Mouse (Mus musculus) c-Kit-negative CD71-positive TER-119-positive erythroid progenitor cells, embryonic 14.5 days (primary cell): ENCODE measurements around the gene Olfr531.

ENCODE experiments used
- DNase-seq: peaks from one replicate; pipeline ENCODE4 v3.0.0-alpha.2; 2013; ENCODE audit warnings: low read depth, low spot score

Gene Olfr531

DNA sequence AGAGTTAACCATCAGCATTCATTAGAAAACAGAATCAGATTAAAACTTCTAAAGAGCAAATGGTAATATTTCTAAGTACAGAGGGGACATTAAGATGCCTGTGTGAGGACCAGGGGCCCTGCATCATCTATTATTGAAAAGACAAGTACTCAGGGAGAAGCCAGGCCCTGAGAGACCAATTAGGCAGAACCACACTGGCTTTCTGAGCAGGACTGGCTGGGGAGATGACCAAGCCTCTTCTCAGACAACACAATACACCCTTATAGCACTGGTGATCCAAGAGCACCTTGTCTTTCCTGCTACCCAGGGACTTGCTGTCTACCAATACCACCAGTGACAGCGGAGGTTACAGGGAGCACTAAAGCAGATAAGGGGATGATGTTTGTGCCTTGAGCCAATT, at the start of gene Olfr531:
Gene Olfr531, minus strand, starts transcription at position 101 of the 400 bp plus-strand sequence.
- DNase-seq: no peak

DNA sequence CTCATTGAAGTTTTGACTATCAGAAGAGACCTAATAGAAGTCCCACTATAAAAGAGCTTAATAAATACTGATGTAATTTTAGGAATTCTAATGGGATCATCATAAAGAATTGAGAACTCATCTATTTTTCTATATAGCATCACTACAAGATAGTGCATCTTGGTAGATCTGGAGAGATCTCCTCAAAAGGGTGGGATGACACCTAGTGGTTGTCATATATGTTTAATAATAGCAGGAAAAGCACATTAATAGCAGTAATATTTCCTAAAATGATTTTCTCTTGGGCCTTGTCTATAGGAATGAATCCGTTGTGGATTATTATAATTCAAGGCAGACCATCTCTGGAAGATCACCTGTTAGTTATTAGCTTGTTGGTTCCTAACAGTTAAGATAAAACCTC, 40.4 kb upstream of the Olfr531 start:
- DNase-seq: no peak

DNA sequence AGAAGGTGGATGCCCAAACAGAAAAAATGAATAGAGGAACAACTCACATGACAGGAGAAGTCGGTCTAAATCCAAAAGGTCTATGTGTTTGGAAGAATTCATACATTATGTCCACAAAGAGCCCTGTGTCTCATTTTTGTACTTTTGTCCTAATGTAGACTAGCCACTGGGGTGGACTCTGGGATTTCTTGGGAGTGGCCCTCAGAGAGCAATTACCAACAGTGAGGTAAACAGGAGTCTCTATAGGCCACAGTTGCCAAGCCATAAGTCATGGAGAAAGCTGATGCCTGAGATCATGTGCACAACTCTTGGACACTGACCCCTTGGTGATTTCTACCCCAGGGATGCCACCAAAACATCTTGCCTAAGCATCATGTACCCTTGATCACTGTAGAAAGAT, 18.8 kb upstream of the Olfr531 start, which contains the start of gene Olfr532:
Gene Olfr532, minus strand, starts transcription at position 101 of the 400 bp plus-strand sequence.
- DNase-seq: no peak

DNA sequence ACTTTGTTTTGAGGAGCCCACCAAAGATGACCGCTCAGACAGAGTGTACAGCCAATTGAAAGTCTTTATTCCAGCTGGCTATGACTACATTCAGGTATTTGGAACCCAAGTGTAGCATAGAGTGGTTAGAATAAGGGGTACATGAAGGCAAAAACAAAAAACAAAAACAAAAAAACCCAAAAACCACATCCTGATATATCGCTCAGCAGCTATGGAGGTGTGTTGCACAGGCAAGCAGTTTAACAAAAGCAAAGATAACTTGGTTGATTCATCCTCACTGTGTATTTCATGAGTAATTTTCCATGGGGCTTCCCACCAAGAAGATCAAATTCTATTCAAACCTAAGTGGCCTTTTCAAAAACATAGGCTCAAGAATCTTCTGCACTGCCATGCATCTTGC, 25.8 kb downstream of the Olfr531 start:
- no peak for DNase-seq

DNA sequence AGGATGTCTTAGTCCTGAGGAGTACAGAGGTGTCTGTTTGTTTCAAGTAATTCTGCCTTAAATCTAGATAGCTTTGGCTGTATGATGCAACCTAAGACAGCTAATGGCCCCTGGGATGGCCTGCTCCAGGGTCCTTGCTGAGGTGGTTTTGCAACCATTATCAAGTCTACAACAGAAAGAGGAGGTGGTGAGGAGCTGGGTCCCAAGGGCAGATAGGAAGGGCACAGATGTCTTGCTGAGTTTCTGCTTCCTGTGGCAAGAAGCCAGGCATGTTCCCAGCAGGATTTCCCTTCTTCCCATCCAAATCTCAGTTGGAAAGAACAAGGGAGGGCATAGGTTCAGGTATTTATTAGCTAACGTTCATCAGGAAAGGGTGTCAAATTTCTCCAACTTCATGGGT, 26.5 kb downstream of the Olfr531 start, which contains the start of gene Olfr530:
Gene Olfr530, minus strand, starts transcription at position 101 of the 400 bp plus-strand sequence.
- no peak for DNase-seq

DNA sequence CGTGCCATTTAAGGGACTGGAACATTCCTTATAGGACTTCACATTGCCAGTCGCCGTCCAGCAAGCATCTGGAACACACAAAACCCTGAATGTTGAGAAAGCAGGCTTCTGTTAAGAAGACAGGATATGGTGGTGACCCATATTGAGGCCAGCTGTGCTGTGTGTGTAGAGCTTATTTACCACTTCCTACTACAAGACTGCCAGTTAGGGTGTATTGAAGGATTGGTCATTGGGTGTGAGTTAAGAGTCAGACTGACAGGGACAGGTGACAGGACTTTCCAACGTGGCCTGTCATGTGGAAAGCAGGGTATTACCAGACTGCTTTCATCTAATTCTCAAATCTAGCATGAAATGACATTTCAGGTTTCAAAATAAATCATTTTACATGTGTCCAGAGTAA, 28.4 kb downstream of the Olfr531 start:
- no peak for DNase-seq

DNA sequence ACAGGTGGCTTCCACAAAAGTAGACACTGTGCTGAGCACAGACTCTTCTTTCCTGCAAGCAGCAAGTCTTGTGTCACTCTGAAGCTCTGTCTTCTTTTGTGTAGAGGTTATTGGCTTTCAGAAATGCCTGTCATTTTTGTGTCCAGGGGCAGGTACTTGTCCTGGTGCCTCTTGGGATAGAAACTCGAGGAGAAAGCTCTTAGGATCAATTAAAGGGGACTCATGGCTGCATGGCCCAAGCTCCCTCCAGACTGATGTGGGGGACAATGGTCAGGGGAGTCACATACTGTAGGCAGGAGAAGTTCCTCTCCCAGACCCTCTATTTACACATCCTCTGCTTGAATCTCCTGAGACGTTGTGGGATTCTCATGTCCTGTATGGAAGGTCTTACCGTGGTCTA, 41.1 kb downstream of the Olfr531 start, which contains the start of gene Olfr60:
Gene Olfr60, minus strand, starts transcription at position 101 of the 400 bp plus-strand sequence.
- DNase-seq: no peak
